Mouse (Mus musculus) right cerebral cortex, postnatal 25 days (tissue): Measurements from ENCODE around the gene Gm42906.

ENCODE experiments used
- DNase-seq: peaks from one replicate; pipeline ENCODE4 v3.0.0; 2022

The Gm42906 gene

DNA sequence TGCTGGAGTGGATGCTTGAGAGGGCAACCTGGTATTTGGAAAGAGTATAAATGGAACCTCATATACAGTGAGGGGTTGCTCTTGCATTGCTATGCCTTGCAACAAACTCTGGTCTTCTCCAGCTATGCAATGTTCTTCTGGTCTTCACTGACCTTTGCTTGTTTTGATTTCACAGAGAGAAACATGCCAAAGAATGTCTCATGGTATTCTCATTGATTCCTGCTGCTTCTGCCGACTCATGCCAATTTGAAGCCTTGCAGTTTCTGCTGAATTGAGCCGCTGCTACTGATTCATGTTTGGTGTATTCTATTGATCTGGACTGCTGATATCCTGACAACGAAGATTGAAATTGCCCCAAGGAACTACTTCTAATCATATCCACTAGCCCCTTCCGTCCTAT lies 134.4 kb downstream of the Gm42906 start:
- no peak for DNase-seq

- no peak for DNase-seq
Observed at GRCm38 (mm10) chr5:151292310-151292709, 135.7 kb downstream of the Gm42906 start.

DNA sequence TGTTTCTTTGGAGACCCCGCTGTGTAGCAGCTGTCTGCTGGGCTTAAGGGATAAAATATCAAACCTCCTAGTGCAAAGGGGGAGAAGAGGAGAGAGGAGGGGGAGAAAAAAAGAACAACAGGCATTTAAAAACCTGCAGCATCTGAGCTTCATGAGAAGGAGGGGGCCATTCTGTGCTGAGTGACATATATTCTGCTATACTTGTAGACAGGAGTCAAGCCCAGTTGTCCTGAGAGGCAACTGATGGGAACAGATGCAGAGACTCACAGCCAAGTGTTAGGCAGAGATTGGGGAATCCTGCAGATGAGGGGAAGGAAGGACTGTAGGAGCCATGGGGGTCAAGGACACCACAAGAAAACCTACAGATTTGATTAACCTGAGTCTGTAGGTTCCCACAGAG lies 141.6 kb downstream of the Gm42906 start:
- DNase-seq = no peak

DNA sequence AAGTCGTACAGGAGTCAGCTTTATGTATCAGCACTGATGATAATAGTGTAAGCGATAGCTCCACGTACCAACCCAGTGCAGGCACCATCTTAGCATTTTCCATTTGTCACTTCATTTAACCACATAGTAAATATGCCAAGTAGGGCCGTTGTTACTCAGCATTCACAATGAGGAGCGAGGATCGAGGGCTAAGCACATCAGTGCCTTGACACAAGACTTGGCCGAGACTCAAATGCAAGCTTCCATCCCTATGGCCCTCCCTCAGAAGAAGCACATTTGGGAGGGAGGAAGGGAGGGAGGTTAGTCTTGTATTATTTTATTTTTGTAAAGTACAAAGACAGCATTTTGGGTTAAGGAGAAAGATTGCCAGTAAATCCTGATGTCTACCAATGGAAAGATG lies 148.4 kb downstream of the Gm42906 start:
- DNase-seq = no peak

- no peak for DNase-seq
Observed at GRCm38 (mm10) chr5:151277927-151278326, 150.0 kb downstream of the Gm42906 start.

- DNase-seq = no peak
Observed at GRCm38 (mm10) chr5:151275986-151276385, 152.0 kb downstream of the Gm42906 start.

- no peak for DNase-seq
Observed at GRCm38 (mm10) chr5:151274265-151274664, 153.7 kb downstream of the Gm42906 start.

GRCm38 (mm10) chr5:151270815-151271214 lies 157.1 kb downstream of the Gm42906 start:
- DNase-seq = no peak

GRCm38 (mm10) chr5:151266896-151267634 lies 160.9 kb downstream of the Gm42906 start:
- no peak for DNase-seq

DNA sequence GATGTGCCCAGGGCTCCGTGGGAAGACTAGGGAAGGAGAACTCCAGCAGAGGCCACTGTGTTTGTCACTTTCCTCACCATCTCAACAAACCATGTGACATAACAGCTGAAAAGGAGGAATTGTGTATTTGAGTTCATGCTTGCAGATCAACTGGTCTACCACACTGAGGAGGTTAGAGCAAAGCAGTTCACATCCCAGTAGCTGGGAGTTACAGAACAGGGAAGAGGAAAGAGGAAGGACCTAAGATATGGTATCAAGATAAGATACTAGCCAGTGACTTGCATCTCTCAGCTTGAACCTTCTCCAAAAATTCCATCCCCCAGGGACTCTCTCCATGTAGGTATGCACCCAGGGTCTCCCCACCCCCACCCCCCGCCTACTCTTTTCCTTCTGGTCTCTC lies 166.4 kb downstream of the Gm42906 start:
- DNase-seq = no peak

DNA sequence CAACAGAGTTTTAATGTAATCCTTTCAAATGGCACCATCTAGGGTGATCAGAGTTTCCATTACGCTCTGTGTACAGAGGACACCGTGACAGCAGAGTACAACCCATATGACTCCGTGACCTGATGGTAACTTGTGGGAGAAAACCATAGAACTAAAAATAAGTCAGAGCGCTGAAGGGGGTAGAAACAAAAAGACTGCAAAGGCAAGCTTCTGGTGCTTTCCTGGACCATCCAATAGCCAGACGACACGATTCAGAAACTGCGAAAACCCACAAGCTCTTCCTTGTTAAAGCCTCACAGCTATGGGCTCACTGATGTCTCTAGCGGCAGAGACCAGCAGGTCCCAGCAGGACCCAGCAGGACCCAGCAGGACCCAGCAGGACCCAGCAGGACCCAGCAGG lies 175.8 kb downstream of the Gm42906 start:
- DNase-seq = no peak

DNA sequence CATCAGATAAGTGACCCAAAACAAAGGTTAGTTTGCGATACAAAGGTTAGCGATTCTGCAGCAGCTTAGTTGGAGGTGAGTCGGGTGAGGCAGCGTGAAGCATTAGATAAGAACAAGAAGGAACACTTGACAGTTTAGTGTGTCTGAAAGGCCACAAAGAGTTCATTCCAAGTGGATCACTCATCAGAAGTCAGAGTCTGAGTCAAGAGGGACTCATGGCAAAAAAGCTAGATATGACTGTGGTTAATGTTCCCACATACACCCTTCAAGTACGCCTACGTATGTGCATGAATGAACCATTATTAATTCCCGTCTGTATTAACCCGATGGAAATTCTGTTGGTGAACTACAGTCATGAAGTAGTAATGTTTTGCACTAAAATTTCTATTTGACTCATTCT lies 176.3 kb downstream of the Gm42906 start:
- no peak for DNase-seq

DNA sequence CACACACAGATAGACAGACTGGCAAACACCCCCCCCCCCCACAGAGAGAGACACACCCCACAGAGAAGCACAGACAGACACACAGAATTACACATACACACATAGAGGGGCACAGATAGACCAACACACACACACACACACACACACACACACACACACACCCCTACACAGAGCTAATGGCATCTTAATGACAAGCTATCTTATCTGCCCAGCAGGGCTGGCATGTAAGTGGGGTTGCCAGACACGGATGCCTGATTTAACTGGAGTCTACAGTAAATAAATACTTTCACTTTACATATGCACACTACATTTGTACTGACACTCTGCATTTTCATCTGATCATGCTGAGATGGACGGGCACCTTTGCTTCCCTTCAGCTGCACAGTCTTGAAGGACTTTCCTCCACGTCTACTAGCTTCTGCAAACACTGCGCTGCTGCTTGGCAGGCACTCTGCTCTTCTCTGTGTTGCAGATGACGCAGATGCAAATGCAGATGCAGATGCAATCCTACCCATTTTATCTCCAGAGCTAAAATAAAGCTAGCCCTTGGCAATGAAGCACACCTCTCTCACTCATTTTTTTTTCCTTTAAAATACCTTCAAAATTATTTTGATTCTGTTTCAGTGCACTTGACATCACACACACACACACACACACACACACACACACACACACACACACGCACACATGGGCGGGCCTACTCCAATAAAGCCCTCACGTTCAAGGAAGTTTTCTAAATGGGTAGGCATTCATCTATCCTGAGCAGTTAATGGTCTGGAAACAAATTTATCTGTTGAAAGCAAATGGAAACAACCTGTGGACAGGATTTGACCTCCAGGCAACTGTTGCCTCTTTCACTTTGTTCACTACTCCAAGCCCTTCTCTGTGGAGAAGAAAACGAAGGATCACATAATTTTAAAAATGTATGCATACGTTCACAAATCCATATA lies 179.0 kb downstream of the Gm42906 start:
- DNase-seq = no peak

DNA sequence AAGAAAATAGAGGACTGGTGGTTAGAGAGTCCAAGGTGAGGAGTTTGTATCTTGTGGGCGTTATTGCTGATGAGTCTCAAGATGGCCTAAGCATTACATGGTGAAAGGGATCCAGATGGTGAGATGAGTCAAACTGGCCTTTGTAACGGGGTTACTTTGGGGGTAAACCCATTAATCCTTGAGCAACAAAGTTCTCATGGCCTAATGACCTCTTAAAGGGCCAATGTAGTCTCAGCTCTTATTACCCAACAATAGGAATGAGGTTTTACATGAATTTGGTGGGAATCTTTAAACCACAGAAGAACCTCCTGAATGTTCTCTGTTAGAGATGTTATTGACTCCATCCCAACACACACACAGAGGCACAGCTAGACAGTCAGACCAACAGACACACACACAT lies 179.9 kb downstream of the Gm42906 start:
- no peak for DNase-seq

- no peak for DNase-seq
Observed at GRCm38 (mm10) chr5:151247115-151247875, 180.7 kb downstream of the Gm42906 start.

DNA sequence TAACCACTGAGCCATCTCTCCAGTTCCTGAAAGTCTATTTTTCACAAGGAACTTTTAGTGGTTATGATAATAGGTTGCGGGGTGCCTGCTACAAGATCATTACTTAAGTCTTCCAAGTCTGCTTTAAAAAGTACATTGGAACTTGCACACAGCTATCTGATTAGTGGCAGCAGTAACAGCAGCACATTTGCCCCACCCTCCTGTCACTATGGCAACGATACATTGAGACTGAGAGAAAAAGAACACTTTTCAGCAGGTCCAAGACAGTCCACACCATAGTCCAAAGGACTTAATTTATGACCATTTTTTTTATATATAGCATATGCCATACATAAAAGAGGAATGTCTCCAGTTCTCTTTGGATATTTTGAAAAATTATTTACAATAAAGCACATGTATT lies 181.7 kb downstream of the Gm42906 start:
- no peak for DNase-seq

DNA sequence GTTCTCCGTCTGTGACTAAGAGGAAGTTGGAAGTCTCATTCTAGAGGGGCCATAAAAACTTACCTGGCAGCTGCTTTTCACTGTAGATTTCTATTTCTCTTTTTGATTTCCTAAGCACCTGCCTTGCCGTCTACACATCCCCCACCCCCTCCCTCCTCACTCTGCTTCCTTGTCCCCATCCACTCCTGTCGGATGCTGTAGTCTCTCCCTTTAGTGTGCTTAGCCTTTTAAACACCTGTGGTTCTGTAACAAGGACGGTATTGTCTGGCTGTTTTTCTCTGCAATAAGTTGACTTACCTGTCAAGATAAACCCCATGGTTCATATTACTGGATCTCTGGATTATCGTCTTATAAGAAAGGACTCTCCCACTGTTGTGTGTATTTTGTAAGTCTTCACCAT lies 182.4 kb downstream of the Gm42906 start:
- DNase-seq = no peak

GRCm38 (mm10) chr5:151238730-151239129 lies 189.2 kb downstream of the Gm42906 start:
- DNase-seq = no peak

- DNase-seq = no peak
Observed at GRCm38 (mm10) chr5:151236411-151236810, 191.6 kb downstream of the Gm42906 start.

DNA sequence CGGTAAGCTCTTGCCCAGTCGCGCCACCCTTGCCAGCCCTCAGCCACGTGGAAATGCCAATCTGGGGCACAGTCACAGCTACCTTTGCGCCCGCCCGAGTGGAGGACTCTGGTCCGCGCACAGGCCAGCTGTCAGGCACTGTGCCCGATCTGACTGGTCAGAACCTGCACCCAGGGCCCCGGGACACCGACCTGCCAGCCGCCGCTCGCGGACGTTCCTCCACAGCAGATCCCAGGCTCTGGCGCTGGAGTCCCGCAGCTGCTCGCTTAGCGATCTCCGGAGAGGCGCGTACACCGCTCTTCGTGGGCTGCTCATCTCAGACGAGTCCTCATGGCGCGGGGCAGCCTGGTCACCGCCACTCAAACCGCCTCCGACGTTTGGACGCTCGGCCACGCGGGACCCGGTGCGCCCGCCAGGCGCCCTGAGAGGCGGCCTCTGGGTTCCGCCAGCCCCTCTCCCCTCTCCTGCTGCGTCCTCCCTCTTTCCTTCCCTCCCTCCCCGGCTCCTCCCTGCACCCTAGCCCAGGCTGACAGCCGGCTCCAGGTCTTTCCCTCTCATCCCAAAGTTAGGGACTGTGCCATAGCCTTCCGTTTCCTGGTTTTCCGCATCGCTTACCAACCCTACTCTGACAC lies 194.4 kb downstream of the Gm42906 start, which contains the start of gene Stard13:
TSS of gene Stard13 (minus strand) at position 437 of the 632 bp plus-strand sequence.
- peak; percentile 63 for DNase-seq

GRCm38 (mm10) chr5:151232576-151233299 lies 195.2 kb downstream of the Gm42906 start:
- DNase-seq = no peak

GRCm38 (mm10) chr5:151231861-151232260 lies 196.1 kb downstream of the Gm42906 start:
- no peak for DNase-seq
